Mouse (Mus musculus) lung, postnatal 0 days (tissue): ENCODE measurements around the gene 1700008O03Rik. TPM values are rescaled to one million over a fixed set of nuclear protein-coding genes. Genes with fewer than 3 reads are reported as not detected.
A peak's percentile ranks its signal among the peaks of the same experiment; 100 is the strongest.

Experiments used
- ATAC-seq: fragments of 200-750 bp; cut with Nextera tagmentation; 2 replicates; pipeline ENCODE4 v1.8.0; 2017; ENCODE audit warnings: moderate library complexity
- DNase-seq: peaks from one replicate; pipeline ENCODE4 v3.0.0-alpha.2; 2016; ENCODE audit warnings: low spot score
- H3K27ac ChIP-seq: fragments of 300-500 bp; sonication (generic); 2 replicates; pipeline ENCODE4 v1.5.1; 2014; ENCODE audit warnings: antibody characterized with exemption, mild to moderate bottlenecking, low read length, mixed read lengths
- H3K27me3 ChIP-seq: fragments of 300-500 bp; sonication (generic); replicated peaks from 2 replicates; pipeline ENCODE4 v1.6.1; 2014; ENCODE audit warnings: low read length, mixed read lengths; ENCODE audit not compliant: insufficient read depth
- H3K36me3 ChIP-seq: fragments of 300-500 bp; sonication (generic); 2 replicates; pipeline ENCODE4 v1.6.1; 2014; ENCODE audit warnings: low read length, mixed read lengths; ENCODE audit not compliant: insufficient read depth
- H3K4me1 ChIP-seq: fragments of 300-500 bp; sonication (generic); 2 replicates; pipeline ENCODE4 v1.6.1; 2014; ENCODE audit warnings: antibody characterized with exemption, low read depth, low read length, mixed read lengths; ENCODE audit not compliant: insufficient read depth
- H3K4me2 ChIP-seq: fragments of 300-500 bp; sonication (generic); replicated peaks from 2 replicates; pipeline ENCODE4 v1.6.1; 2014; ENCODE audit warnings: low read depth, mild to moderate bottlenecking, low read length, moderate library complexity, mixed read lengths
- H3K4me3 ChIP-seq: fragments of 300-500 bp; sonication (generic); 2 replicates; pipeline ENCODE4 v1.5.1; 2014; ENCODE audit warnings: low read depth, low read length
- H3K9ac ChIP-seq: fragments of 300-500 bp; sonication (generic); replicated peaks from 2 replicates; pipeline ENCODE4 v1.6.1; 2014; ENCODE audit warnings: low read depth, mild to moderate bottlenecking
- H3K9me3 ChIP-seq: fragments of 300-500 bp; sonication (generic); 2 replicates; pipeline ENCODE4 v1.6.1; 2016; ENCODE audit warnings: low read length, mixed read lengths
- CTCF ChIP-seq: IDR thresholded peaks from 2 replicates; pipeline ENCODE4 v1.5.1; 2016; ENCODE audit warnings: antibody characterized with exemption, mild to moderate bottlenecking
- EP300 ChIP-seq: IDR thresholded peaks from 2 replicates; pipeline ENCODE4 v1.6.1; 2016; ENCODE audit warnings: antibody characterized with exemption, mild to moderate bottlenecking, control low read depth
- WGBS: fragments of 180-500 bp; shearing (Covaris S2); extraction: QIAGEN DNeasy Blood & Tissue Kit; methylation state at CpG from one replicate; pipeline ENCODE4 v1.1.7; 2014; 5-methylcytosine and 5-hydroxymethylcytosine counted together
- polyA plus RNA-seq: library from polyadenylated mRNA; unstranded; fragments of >200 nt; fragmentation: Nextera tagmentation; extraction: Ambion mirVana; gene quantifications from 2 replicates; pipeline ENCODE4 v1.2.1, GENCODE M21; 2015

The 1700008O03Rik gene
- polyA plus RNA-seq, 1 experiment from 2014 or later: 1.2 TPM

DNA sequence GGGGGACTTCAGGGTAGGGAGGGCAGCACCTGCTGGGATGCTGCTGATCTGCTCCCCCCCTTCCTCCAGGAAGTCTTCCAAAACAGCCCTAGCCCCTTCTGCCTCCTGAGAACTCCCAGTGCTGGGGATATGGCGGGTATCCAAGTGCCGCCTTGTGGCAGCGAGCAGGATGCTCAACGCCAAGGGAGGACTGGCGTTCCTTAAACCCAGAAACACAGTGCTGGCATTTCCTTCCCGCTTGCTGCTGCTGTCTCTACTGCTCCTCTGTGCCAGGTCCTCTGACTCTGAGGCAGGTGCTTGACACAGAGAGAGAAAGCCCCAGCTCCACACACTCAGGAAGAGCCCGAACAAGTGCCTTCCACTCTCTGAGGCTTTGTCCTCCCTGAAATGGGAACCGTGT is 64.7 kb downstream of the 1700008O03Rik start:
- Histone ChIP-seq H3K27ac (no peak overlapping the region), H3K9ac (no peak overlapping the region), H3K9me3 (no peaks in the 10 kb centered on the region), H3K36me3 (no peaks in the 10 kb centered on the region), H3K4me2 (no peak overlapping the region), H3K27me3 (no peaks in the 10 kb centered on the region), H3K4me1 (no peaks in the 10 kb centered on the region), H3K4me3 (no peak overlapping the region)
- WGBS: 47% methylated on average over 8 of the region's 8 CpGs
- no peak for DNase-seq
- no peak for TF ChIP-seq EP300
- TF ChIP-seq CTCF: no peak
- ATAC-seq: no peak

DNA sequence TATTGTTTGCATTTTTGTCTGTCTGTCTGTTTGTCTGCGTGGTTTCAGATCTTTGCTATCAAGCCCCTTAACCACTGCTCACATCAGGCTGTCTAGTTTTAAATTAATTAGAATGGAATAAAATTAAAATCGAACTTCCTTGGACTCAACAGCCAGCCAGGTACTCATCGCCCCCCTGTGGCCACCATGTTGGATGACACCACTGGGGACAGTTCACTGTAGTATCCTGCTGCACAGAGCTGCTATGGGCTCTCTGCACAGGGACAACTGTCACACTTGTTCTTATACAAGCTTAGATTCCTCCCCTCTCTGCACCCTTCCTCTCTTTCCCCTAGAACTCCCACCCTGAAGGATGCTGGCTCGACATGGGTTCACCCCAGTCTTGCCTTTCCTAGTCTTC is 67.7 kb downstream of the 1700008O03Rik start:
- WGBS: 25% methylated on average over 4 of the region's 4 CpGs
- Histone ChIP-seq H3K4me3 (no peak overlapping the region), H3K4me2 (no peak overlapping the region), H3K4me1 (no peaks in the 10 kb centered on the region), H3K36me3 (no peaks in the 10 kb centered on the region), H3K27ac (no peak overlapping the region), H3K9ac (no peak overlapping the region), H3K27me3 (no peaks in the 10 kb centered on the region), H3K9me3 (no peaks in the 10 kb centered on the region)
- peak; percentile 66 for TF ChIP-seq CTCF
- TF ChIP-seq EP300: no peak
- ATAC-seq: no peak
- no peak for DNase-seq

DNA sequence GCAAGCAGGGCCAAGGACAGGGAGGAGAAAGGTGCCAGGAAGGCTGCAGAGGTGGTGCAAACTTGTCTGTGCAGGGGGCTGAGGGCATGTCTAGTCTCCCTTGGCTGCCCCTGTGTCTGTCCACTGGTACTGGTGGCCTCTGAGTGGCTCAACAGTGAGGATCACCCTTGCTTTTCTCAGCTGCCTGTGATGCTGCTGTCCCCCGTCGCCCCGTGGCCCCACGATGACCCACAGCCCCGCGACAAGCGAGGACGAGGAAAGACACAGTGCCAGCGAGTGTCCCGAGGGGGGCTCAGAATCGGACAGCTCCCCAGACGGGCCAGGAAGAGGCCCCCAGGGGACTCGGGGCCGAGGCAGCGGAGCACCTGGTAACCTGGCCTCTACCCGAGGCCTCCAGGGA is 73.1 kb downstream of the 1700008O03Rik start:
- no peak for ATAC-seq
- Histone ChIP-seq H3K4me3 (no peak overlapping the region), H3K9me3 (no peaks in the 10 kb centered on the region), H3K9ac (no peak overlapping the region), H3K27me3 (0 out of 2 replicates have a peak, but pooled peaks cover 7% of the 10 kb centered on the region), H3K4me1 (peaks cover 5% of the 10 kb centered on the region; the same call in 1 of the 2 replicates), H3K36me3 (no peaks in the 10 kb centered on the region), H3K4me2 (no peak overlapping the region), H3K27ac (no peak overlapping the region)
- WGBS: 55% methylated on average over 15 of the region's 16 CpGs
- DNase-seq: no peak
- TF ChIP-seq CTCF (no peak), EP300 (no peak)

DNA sequence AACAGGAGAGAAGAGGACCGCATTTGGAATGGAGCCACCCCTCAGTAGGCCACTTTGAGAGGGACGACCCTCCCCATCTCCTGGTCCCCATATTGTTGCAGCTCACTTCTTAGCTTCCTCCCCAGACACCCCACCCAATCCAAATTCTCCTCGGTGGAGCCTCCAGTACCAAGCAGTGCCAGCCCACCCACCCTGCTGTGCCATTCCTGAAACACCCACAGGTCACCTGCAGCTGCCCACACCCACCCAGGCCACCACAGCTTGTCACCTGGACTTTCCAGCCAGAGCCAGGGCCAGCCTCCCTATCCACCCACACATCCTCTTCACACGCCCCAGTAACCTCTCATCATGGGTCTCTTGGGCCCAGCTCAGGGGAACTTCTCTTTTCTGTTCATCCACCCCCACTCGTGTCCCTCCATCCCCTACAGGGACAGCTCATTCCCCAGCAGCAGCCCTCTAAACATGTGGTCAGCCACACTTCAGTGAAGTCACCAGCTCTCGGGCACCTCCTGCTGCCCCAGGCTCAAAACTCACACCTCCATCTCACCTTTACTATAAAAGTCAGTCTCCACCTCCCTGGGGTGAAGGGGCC is 73.8 kb downstream of the 1700008O03Rik start:
- no peak overlapping the region for H3K9ac ChIP-seq
- no peaks in the 10 kb centered on the region for H3K9me3 ChIP-seq
- no peak overlapping the region for H3K4me3 ChIP-seq
- H3K27ac ChIP-seq: no peak overlapping the region
- no peak for ATAC-seq
- 0 out of 2 replicates have a peak, but pooled peaks cover 7% of the 10 kb centered on the region for H3K27me3 ChIP-seq
- H3K36me3 ChIP-seq: no peaks in the 10 kb centered on the region
- 20% methylated on average over 6 of the region's 6 CpGs for WGBS
- H3K4me1 ChIP-seq: peaks cover 5% of the 10 kb centered on the region; the same call in 1 of the 2 replicates
- DNase-seq: no peak
- TF ChIP-seq EP300: no peak
- TF ChIP-seq CTCF: peak; percentile 23; the same call in 1 of the 2 replicates
- no peak overlapping the region for H3K4me2 ChIP-seq

DNA sequence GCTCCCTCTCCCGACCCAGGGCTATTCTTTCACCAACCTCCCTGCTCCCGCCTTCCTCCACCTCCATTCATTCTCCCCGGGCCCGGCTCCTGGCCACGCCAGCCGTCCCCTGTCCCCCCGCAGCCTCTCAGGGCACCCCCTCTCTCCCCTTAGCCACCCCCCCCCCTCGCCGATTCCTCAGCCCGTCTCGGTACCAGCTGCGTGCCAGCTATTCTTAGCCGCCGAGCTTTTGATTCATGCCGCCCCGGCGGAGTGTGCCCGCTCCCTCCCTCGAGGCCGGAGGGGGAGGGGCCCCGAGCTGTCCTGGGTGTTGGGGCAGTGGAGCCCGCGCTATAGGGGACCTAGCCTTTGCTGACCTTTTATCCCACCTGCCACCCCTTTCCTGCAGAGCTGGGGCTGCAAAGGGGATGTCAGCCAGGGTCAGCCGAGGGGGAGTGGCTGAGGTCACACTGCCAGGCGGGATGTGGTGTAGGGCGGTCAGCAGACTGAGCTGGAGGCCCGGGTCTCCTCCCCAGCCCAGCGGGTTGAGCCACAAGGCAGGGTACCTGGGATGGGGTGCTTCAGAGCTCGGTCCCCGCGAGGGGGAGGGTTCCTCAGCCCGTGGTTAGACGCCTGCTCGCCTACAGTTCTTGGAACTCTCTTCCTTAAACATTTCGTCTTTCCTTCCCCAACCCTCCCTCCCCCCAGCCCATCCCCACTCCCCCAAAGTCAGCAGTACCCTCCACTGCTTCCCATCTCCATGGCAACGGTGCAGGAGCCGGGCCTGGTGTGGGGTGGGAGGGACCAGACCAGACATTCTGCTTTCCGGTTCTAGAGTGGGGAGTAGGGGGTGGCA is 74.5 kb downstream of the 1700008O03Rik start:
- 4% methylated on average over 32 of the region's 38 CpGs for WGBS
- ATAC-seq (peak; percentile 32), DNase-seq (no peak)
- TF ChIP-seq EP300: no peak
- no peak for TF ChIP-seq CTCF
- Histone ChIP-seq H3K9me3 (no peaks in the 10 kb centered on the region), H3K27ac (no peak overlapping the region), H3K9ac (0 out of 2 replicates have a peak overlapping the region, but pooled peaks have one; percentile 12), H3K36me3 (no peaks in the 10 kb centered on the region), H3K27me3 (0 out of 2 replicates have a peak, but pooled peaks cover 7% of the 10 kb centered on the region), H3K4me3 (peak overlapping the region; percentile 29), H3K4me1 (peaks cover 5% of the 10 kb centered on the region; the same call in 1 of the 2 replicates), H3K4me2 (peak overlapping the region; percentile 70)

DNA sequence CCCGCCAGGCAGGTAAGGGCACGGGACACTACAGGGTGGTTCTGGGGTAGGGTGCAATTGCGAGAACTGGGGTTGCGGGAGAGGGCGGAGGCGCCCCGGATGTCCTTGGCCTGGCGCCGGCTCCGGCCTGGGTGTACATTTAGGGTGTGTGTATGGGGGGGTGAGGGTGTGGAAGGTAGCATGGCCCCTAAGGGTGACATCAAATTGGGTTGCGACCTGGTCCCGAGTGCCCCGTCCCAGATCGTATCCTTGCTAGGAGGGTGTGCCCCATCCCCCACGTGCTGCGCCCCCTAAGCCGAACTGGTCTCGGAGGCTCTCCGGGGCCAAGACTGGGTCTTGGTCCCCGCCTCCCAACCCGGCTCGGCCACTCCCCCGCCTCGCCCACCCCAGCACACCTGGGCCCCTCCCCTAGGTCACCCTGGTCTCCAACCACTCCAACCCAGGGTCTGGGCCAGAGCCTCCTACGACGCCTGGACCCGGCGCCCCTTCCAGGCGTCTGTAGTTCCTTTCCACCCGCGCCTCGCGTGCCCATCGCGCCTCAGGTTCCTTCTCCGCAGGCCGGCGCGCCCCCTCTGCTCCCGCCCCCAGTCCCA is 75.2 kb downstream of the 1700008O03Rik start:
- peak overlapping the region; percentile 29 for H3K4me3 ChIP-seq
- H3K4me1 ChIP-seq: peaks cover 5% of the 10 kb centered on the region; the same call in 1 of the 2 replicates
- H3K9ac ChIP-seq: 0 out of 2 replicates have a peak overlapping the region, but pooled peaks have one; percentile 12
- H3K4me2 ChIP-seq: peak overlapping the region; percentile 70
- 1% methylated on average over 15 of the region's 40 CpGs for whole genome bisulfite sequencing
- TF ChIP-seq EP300 (no peak), CTCF (no peak)
- no peaks in the 10 kb centered on the region for H3K9me3 ChIP-seq
- no peak overlapping the region for H3K27ac ChIP-seq
- no peak for DNase-seq
- 0 out of 2 replicates have a peak, but pooled peaks cover 7% of the 10 kb centered on the region for H3K27me3 ChIP-seq
- no peaks in the 10 kb centered on the region for H3K36me3 ChIP-seq
- ATAC-seq: peak; percentile 15

Other genes starting within 250 kb of the 1700008O03Rik start
- not detected in 2 replicates for gene Klk1b16, start 249.1 kb downstream of the 1700008O03Rik start, polyA plus RNA-seq
- gene Klk1b24, start 197.6 kb downstream of the 1700008O03Rik start, polyA plus RNA-seq: not detected in 2 replicates
- gene Klk1b3, start 187.6 kb downstream of the 1700008O03Rik start, polyA plus RNA-seq: not detected in 2 replicates
- gene Klk1b4, start 178.4 kb downstream of the 1700008O03Rik start, polyA plus RNA-seq: not detected in 2 replicates
- gene Klk1b5, start 169.9 kb downstream of the 1700008O03Rik start, polyA plus RNA-seq: not detected in 2 replicates
- not detected in 2 replicates for gene Klk1, start 160.5 kb downstream of the 1700008O03Rik start, polyA plus RNA-seq
- gene Gm36864, start 149.6 kb downstream of the 1700008O03Rik start, polyA plus RNA-seq: not detected in 2 replicates
- 0.77 and 1.0 TPM in 2 replicates for gene 1700028J19Rik, start 139.1 kb downstream of the 1700008O03Rik start, polyA plus RNA-seq
- 45.2 and 51.3 TPM in 2 replicates for gene 2410002F23Rik, start 139.1 kb downstream of the 1700008O03Rik start, polyA plus RNA-seq
- gene Acp4, start 128.4 kb downstream of the 1700008O03Rik start, polyA plus RNA-seq: not detected in 2 replicates
- not detected in 2 replicates for gene Gm15517, start 124.4 kb downstream of the 1700008O03Rik start, polyA plus RNA-seq
- gene Clec11a, start 78.9 kb downstream of the 1700008O03Rik start, polyA plus RNA-seq: 2.1 and 2.5 TPM in 2 replicates
- 0.23 and 0.27 TPM in 2 replicates for gene Shank1, start 75.6 kb downstream of the 1700008O03Rik start, polyA plus RNA-seq
- 0.85 and 1.4 TPM in 2 replicates for gene Syt3, start 1.7 kb downstream of the 1700008O03Rik start, polyA plus RNA-seq
- gene Lrrc4b, start 43.2 kb upstream of the 1700008O03Rik start, polyA plus RNA-seq: 0.51 and 0.76 TPM in 2 replicates
- not detected in 2 replicates for gene Aspdh, start 79.6 kb upstream of the 1700008O03Rik start, polyA plus RNA-seq
- 93.7 and 110 TPM in 2 replicates for gene Josd2, start 82.2 kb upstream of the 1700008O03Rik start, polyA plus RNA-seq
- 59.3 and 69.2 TPM in 2 replicates for gene Emc10, start 110.7 kb upstream of the 1700008O03Rik start, polyA plus RNA-seq
- gene Fam71e1, start 110.8 kb upstream of the 1700008O03Rik start, polyA plus RNA-seq: 11.4 and 12.0 TPM in 2 replicates
- 0.37 and 0.46 TPM in 2 replicates for gene Mybpc2, start 138.8 kb upstream of the 1700008O03Rik start, polyA plus RNA-seq
- gene Spib, start 146.3 kb upstream of the 1700008O03Rik start, polyA plus RNA-seq: 0.72 and 1.2 TPM in 2 replicates
- 13.5 and 17.5 TPM in 2 replicates for gene Pold1, start 163.0 kb upstream of the 1700008O03Rik start, polyA plus RNA-seq
- gene Nr1h2, start 168.1 kb upstream of the 1700008O03Rik start, polyA plus RNA-seq: 74.8 and 84.3 TPM in 2 replicates
- 824 and 832 TPM in 2 replicates for gene Napsa, start 186.6 kb upstream of the 1700008O03Rik start, polyA plus RNA-seq
- gene Kcnc3, start 204.8 kb upstream of the 1700008O03Rik start, polyA plus RNA-seq: 3.8 TPM in 2 replicates